Mouse (Mus musculus) cerebellum, adult 11-12 months (tissue): Measurements from ENCODE around the gene Pacs2.

ENCODE experiments used
- DNase-seq: peaks from one replicate; pipeline ENCODE4 v3.0.0; 2022

The Pacs2 gene

DNA sequence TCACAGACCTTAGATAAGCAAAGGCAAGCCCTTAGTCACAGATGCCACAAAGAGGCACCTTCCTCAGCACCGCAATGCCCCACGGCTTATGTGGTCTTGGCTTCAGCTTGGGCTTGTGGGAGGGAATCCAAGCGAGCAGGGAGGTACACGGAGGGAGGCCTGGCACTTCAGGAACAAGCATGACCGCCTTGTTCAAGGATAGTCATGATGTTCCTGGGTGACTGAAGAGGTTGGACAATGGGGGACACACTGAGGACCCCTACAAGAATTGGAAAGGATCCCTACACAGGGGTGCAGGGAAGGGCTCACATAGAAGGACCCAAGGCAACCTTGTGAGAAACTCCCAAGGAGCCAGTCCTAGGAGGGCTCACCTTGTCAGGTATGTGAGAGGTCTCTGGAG lies 82.7 kb downstream of the Pacs2 start:
- peak; percentile 55 for DNase-seq

DNA sequence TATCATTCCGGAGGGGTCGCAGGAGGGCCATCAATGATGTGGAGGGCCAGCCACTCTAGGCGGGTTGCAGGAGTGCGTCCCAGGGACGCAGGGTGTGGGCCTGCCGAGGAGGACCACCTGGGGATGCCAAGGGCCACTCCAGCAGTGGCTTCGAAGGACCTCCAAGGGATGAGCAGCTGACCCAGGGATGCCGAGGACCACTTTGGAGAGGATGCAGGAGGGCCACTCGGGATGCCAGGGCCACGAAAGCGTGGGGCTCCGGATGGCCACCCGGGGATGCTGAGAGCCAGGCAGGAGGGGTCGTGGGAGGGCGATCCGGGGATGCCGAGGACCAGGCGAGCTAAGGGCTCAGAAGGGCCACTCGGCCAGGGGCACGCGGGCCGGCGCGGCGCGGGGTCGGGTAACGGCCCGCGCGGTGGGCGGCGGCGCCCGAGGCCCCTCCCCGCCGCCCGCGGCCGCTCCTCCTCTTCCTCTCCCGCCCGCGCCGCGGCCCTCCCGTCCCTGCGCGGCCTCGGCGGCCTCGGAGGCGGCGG lies 83.5 kb downstream of the Pacs2 start, which contains the start of gene Mta1:
TSS of gene Mta1 (plus strand) at position 530 of the 533 bp plus-strand sequence.
- DNase-seq = peak; percentile 78

DNA sequence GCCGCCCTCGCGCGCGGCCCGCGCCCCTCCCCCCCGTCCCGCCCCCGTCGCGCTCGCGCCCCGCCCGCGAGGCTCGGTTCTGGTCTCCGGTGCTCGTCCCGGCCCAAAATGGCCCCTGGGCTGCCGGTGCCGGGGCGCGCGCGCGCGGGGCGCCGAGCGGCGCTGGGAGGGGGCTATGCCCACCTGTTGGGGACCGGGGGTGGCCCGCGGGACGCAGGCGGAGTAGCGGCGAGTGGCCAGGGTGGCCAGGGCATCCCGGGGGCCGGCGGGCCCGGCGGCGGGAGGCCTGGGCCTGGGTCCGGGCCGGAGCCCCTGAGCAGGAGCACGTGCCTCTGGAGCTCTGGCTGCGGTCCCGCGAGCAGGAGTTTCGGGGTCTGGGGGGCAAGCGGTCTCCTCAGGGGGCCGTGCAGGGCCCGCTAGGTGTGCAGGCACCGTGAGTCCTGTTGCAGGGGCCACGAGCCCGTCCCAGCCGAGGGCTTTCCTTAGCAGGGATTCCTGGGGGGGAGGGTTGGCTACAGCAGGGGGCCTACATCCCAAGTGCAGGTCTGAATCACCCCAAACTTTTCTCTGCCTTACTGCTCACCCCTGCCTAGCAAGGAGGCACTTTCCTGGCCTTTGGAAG lies 84.3 kb downstream of the Pacs2 start:
- peak; percentile 76 for DNase-seq

DNA sequence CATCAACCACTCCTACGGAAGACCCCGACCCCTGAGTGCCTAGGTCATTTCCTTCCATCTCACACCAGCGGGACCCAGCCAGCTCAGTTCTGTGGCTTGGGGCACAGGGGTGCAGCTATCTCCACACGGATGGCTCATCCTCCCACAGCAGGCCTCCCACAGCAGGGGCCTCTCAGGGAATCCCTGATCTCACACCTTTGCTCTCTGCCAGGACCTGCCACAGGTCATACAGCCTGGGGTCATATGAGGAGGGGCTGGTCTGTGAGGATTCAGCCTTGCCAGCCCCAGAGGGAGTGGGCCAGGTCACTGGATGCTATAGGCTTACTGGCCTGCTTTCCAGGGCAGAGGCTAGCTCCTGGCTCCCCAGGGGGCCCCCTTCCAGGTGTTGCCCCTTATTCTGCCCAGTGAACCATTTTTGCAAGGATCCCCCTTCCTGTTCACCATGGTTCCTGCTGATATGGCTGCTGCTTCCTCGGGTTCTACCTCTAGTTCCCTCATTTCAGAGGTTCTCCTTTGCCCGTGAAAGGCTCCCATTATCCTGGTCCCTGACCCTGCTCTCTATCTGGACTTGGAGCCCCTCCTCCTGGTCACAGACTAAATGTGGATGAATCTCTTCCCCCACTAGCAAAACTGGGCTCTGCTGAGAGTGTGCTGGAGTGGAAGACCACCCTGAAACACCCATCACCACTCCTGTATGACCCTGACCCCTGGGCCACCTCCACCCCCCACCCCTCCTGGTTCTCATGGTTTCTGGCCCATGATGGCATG lies 85.3 kb downstream of the Pacs2 start:
- peak; percentile 68 for DNase-seq

DNA sequence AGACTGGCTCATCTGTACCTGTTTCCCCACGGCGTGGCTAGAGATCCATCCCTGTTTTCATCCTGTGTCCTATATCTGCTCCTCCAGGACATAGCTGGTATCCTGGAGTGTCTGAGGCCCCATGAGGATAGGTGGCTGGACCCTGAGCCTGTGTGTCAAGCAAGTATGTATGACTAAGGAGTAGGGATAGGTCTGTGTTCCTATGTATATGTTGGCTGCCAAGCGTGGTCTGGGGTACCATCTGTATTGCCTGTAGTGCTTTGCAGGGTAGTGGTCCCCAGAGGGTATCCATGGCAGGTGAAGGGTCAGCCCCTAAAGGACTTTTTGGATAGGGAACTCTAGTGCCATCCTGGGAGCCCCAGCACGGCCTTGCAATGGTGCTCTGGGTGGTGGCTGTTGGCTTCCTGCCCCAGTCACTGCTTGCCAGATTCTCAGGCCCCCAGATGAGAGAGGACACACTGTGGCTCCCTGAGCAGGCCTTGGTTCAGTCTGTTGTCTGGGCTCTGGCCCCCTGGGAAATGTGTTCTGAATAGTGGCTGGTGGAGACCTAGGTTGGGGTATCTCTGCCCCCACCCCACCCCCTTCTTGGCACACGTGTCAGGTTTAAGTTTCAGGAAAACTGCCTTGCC lies 86.3 kb downstream of the Pacs2 start:
- peak; percentile 80 for DNase-seq

DNA sequence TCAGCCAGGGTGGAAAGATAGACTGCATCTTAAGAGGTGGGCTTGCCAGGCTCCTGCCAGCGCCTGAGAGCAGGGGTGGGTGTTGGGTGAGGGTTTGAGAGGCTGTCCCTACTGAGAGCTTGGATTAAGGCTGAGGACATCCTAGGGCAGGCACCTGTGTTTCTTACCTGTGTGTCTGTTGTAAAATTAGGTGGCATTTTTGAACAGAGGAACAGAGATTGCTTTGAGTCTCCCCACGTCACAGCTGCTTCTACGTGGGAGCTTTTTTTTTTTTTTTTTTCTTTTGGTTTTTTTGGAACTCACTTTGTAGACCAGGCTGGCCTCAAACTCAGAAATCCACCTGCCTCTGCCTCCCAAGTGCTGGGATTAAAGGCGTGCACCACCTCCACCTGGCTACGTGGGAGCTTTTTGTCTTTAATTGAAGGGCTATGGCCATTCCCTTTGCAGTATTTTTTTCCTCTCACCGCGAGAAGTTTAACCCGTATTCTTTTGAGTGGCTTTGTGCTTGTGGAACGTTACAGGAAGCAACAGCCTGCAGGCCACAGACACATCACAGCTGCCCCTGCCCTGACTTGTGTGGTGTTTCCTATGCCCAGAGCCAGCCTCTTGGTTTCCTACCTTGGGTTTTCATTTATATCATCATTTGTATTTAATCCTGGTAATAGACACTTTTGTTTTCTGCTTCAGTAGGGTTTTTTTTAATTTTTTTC lies 87.1 kb downstream of the Pacs2 start:
- no peak for DNase-seq

DNA sequence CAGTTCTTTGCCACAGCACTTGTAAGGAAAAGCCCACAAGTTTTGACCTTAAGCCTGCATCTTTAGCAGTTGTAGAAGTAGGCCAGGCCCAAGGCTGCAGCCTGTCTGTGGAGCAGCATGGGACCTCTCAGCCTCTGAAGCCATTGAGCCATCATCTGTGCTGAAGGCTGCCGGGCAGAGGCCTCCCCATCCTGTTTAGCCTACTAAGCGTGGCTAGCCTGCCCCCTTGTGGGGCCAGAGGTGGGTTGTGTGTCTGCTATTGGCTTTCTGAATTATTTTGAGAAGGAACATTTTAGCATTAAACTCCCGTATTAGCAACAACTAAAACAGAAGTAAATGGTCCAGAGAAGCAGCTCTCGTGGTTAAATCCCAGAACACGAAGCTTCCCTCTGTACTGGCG lies 88.2 kb downstream of the Pacs2 start:
- peak; percentile 71 for DNase-seq

DNA sequence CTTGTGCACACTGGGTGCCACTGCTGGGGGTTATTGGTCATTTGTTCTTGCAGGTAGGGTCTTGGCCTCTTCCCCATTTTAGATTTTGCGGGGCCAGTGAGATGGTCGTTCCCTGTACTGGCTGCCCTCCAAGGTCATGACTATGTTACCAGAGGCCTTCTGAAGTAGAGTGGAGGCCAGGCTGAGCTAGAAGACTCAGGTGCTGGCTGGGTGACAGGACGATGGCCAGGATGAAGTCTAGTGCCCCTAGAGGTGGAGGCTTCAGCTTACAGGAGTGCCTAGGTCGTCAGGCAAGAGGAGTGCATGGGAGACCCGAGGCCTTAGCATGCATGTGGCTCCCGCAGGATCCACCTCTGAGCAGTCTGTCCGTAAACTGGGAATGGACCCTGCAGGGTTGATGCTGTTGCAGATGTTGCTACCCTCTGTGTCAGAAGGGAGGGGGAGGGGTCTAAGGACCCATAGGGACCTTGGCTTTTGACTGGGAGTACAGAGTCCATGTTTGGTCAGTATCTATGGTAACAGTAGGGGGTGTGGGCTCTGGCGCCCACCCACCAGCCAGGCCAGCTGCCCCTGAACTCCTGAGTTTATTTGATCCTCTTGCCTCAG lies 89.6 kb downstream of the Pacs2 start:
- DNase-seq = peak; percentile 57

DNA sequence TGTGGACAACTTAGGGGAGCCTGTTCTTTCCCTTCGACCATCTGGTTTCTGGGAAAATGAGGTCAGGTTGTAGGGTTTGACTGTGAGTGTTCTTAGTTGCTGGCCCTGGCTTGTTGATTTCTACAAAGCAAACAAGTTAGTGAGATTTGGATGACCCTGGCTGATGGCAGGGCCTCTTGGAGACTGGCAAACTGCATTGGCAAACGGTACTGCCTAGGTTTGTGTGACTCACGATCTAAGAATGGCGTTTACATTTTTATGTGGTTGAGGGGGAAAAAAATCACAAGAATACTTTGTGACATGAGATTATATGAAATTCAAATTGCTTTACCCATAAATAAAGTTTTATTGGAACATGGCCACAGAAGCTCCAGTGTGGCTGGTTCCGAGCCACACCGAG lies 92.1 kb downstream of the Pacs2 start:
- DNase-seq = no peak

DNA sequence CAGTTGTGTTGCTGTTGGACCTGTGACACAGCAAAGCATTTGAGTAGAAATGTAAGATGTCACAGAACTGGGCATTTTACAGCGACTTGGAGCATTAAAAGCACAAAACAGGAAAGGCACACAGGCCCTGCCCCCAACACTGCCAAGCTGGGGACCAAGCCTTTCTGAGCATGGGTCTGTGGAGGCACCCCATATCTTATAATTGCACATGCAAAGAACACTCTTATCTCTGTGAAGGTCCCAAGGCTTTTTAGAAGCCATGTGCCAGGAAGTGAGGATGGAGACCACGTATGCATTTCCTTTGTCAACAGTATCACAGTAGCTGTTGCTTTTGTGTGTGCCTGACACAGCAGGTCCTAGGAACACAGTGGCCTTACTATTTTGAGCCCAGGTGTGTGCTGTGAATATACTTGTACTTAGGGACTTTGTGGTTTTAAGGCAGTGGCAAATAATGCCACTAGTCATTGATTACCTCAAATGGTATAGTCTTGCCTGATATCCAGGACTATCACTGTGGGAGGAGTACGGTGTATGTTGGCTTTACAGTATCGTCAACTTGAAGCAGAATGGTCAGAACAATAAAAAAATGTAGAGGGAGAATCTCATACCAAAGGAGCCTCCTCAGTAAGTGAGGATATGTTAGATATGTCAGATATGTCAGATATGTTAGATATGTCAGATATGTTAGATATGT lies 93.3 kb downstream of the Pacs2 start:
- no peak for DNase-seq

DNA sequence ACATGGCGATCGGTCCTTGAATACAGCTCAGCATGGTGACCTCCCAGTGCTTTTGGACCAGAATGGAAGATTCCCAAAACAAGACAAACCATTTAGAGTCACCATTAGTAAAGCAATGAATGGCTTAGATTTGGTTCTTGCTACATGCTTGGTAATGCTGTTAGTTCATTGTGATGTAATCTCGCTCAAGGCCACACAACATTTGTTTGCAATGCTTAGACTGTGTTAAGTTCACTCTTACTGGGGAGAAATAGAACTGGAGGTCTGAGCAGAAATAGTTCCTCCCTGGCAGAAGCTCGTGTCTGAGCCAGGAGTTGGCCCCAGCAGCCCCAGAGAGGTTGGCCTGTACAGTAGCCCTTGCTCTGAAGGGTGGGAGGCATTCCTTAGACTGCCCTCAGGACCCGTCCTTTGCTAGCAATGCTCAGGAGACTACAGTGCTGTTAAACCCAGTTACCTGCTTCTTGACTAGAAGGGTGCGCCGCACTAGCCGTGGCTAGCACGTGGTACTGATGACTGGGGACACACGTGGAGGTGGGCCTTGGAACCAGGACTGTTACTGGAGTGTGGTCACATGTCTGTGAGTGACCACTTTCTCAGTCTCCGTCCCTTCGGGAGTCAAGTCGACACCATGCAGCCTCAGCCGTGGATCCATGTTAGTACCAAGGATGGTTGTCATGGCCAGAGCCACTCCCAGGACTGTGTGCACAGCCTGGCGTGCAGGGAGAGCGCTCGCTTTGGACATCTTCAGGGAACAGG lies 94.4 kb downstream of the Pacs2 start:
- DNase-seq = no peak

DNA sequence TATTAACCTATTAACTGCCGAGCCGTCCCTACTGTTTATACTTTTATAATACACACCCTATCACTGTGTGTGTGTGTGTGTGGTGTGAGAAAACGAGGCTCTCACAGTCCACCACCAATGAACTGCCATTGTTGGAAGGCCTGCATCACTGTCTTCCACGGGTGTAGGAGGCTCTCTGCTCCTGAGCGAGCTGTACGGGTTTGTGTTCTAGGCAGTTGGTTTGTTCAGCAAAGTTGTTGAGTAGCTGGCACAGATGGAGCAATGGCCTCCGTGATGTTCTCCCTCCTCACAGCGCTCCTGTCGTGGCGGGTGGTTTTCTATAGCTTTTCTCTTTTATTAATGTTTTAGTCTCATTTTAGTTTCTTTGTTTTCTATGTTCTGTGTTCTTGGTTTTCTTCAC lies 95.5 kb downstream of the Pacs2 start:
- no peak for DNase-seq

DNA sequence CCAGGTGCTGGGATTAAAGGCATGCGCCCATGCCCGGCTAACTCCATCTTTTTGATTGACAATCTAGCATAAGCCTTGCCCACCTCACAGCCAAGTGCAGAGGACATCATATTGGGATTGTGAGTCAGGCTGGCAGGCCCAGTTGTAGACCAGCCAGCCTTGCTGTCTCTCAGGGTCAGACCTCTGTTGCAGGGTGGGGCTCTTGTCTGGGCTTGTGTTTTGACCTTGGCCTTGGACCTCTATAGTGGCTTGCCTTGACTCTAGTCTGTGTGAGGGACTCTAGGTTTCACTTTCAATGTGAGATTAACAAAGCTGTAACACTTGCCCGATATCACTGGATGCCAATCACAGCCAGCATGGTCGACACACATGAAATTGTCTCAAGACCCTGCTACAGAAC lies 99.8 kb downstream of the Pacs2 start:
- no peak for DNase-seq

DNA sequence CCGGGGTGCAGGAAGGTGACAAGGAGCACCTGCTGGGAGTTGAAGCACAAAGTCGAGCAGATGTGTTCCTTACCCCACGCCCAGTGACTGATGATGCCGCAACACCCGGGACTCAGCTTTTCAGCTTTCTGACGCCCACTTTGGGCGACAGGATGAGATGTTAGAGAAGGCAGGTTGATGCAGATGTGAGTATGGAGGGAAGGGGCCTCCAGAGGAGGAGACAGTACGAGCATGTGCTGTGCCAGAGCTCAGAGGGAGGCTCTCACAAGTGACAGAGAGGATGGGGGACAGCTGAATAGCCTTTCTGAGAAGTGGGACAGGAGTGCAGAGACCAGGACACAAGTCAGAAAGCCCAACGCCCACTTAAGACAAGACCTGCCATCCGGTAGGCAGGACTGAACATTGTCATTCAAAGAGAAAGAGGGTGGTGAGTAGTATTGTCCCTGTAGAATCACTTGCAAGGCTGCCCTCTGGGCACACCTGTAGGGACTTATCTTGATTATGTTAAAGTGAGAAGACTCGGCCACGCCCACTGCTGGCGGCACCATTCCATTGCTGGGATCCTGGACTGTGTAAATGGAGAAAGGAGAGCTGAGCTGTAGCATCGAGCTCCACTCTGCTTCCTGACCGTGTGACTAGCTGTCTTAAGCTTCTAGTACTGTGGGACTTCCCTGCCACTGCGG lies 100.7 kb downstream of the Pacs2 start:
- no peak for DNase-seq

DNA sequence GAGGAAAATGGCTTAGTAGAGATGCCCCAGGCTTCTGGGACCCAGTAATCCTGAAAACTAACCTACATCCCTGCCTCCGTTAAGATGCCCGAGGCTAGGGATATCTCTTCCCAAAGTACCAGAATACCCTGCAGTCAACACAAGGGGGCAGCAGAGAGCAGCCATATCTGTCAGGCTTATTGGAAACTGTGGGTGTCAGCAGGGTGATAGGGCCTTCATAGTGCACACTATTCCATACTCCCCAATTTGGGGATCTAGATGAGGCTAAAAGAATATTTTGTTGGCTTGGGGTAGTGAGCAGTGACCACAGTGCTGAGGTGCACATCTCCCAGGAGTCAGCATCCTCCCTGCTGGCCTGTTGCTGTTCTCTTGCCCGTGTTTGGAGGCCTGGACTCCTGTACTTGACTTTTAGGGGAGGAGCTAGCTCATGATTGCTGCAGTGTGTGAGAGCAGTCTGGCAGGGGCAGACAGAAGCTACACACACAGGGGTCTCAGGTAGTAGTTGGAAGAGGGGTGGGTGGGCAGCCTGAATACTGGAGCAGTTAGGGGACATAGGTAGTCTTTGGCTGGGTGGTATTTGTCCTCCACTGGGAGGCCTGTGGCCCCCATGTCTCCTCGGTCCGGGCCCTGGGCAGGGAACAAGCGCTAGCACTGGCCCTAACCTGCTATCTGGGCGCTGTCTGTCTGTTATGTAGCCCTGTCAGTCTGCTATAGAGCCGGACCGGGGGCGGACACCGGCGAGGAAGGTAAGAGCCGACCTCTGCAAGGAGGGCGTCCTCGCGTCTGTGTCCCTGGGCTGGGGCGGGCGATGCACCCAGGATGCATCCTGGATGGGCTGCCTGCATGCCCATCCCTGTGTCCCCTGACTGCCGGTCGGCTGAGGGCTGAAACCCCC lies 105.5 kb downstream of the Pacs2 start:
- peak; percentile 70 for DNase-seq
